Mouse (Mus musculus) lung, postnatal 10 days (tissue): ENCODE measurements around the gene Spc25.

Experiments
- DNase-seq: peaks from one replicate; pipeline ENCODE4 v3.0.0; 2021

The Spc25 gene

DNA sequence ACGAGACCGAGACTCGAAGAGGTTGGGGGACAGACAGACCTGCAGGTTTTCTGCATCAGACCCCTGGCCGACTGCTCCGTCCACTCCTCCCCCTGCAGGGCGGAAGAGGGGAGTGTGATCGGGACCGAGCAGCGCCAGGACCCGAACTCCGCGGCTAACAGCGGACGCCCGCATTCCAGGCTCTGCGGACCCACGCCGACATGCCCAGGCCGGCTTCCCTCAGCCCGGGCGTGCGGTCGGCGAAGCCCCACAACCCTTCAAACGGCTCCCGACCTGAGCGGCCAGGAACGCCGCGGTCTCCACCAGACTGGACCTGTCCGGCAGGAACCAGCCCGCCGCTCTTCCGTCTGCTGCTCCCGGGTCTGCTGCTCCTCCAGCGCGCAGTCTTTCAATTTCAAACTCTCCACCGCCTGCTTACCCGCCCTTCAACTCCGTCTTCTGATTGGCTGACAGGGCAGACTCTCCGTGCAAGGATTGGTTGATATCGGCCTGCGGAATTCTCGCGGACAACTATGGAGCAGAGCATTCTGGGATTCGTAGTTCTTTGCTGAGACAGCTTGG, at the start of gene Spc25:
Gene Spc25 (minus strand): TSS at position 404 of the 561 bp plus-strand sequence.
- DNase-seq: peak; percentile 96

GRCm38 (mm10) chr2:69248221-69248755, 42.3 kb upstream of the Spc25 start:
- DNase-seq: no peak

GRCm38 (mm10) chr2:69247081-69247480, 41.1 kb upstream of the Spc25 start:
- no peak for DNase-seq

GRCm38 (mm10) chr2:69244924-69245323, 38.9 kb upstream of the Spc25 start:
- DNase-seq: peak; percentile 61

DNA sequence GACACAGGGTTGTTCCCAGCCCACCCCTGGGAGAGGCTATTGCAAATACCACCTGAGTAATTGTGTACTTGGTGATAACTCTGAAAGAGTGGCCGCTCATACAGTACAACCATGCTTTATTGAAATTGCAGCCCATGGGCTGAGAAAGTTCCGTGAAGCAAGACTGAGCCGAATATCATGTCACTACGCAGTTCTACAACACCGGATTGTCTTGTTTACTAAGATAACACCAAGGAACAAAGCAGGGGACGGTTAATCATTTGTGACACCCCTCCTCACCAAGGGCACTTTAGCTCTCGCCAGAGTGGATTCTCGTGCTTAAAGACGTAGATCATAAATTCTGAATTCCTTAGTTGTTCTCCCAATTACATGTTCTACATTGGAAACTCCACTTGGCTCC, 33.3 kb upstream of the Spc25 start:
- no peak for DNase-seq

- no peak for DNase-seq
Observed at GRCm38 (mm10) chr2:69234976-69235678, 29.1 kb upstream of the Spc25 start.

DNA sequence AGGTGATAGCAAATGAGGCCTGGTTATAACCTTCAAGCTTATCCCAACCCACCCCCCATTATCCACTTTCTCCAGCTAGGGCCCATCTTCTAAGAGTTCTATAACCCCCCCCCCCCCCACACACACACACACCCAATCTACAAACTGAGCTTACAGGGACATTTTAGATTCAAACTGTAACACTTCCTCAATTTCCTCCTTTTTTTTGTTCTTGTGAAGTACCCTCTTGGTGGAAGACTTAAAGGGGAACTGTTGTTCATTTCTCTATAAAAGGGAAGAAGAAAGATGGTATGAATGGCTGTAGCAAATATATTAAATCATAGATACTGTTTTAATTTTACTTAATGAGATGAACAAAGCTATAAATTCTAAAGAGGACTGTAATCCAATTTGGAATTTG, 26.1 kb upstream of the Spc25 start:
- no peak for DNase-seq

- DNase-seq: no peak
Observed at GRCm38 (mm10) chr2:69230137-69230536, 24.1 kb upstream of the Spc25 start.

- no peak for DNase-seq
Observed at GRCm38 (mm10) chr2:69228635-69229034, 22.6 kb upstream of the Spc25 start.

DNA sequence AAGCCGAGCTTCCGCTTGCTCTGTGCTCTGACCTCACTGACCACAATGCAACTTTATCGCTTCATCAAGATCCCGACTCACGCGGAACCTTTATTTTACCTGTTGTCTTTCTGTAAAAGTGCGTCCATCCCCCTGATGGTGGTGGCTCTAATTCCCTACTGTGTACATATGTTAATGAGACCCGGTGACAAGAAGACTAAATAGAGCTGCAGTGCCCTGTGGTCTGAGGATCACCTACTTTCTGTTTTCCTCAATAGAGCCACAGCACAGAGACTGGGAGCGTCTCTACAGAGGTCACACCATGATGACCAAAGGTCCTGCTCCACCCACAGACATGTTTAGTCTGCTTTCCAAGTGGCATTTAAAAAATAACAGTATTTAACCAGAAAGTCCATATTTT, 20.9 kb upstream of the Spc25 start:
- DNase-seq: no peak

GRCm38 (mm10) chr2:69224724-69225123, 18.7 kb upstream of the Spc25 start:
- DNase-seq: no peak

GRCm38 (mm10) chr2:69222815-69223214, 16.8 kb upstream of the Spc25 start:
- no peak for DNase-seq

GRCm38 (mm10) chr2:69221868-69222416, 15.9 kb upstream of the Spc25 start:
- DNase-seq: no peak

DNA sequence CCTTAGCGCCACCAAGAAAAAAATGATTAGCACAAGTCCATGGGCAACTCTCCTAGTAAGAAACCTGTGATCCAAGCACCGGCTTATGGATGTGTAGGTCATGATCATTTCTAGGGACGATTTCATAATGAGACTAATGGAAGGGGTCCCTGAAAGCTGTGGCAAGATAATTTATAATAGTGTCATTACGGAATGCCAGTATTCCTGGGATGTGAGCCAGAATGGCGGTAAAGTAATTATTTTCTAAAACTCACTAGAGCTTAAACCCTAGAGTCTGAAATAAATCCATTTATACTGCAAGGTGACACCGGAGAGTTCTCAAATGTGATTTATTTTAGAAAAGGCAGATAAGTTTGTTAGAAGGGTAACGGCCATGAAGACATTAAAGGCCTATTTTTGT, 9.2 kb upstream of the Spc25 start:
- DNase-seq: no peak

- no peak for DNase-seq
Observed at GRCm38 (mm10) chr2:69212652-69213051, 6.7 kb upstream of the Spc25 start.

GRCm38 (mm10) chr2:69210773-69211172, 4.8 kb upstream of the Spc25 start, which contains the start of gene G6pc2:
G6pc2 (plus strand) TSS chr2:69211073.
- DNase-seq: no peak

- no peak for DNase-seq
Observed at GRCm38 (mm10) chr2:69209684-69210083, 3.7 kb upstream of the Spc25 start.

DNA sequence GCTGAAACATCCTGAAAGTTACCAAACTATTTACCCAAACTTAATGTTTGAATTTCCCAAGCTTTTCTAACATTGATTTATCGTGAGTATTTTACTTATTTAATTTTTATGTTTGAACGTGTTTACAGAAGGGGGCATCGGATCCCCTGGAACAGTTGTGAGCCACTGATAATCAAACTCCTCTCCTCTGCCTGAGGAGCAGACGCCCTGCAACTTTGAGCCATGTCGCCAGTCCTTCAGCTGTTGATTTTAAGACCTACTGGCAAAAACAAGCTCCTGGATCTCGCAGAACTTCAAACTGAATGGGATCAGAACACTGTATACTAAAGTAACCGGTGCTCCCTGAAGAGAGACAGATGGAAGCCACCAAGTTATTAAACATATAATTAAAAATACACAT, 529 bp upstream of the Spc25 start:
- DNase-seq: no peak

GRCm38 (mm10) chr2:69205185-69205584, 809 bp downstream of the Spc25 start:
- DNase-seq: no peak

GRCm38 (mm10) chr2:69193555-69193954, 12.4 kb downstream of the Spc25 start:
- peak; percentile 30 for DNase-seq

DNA sequence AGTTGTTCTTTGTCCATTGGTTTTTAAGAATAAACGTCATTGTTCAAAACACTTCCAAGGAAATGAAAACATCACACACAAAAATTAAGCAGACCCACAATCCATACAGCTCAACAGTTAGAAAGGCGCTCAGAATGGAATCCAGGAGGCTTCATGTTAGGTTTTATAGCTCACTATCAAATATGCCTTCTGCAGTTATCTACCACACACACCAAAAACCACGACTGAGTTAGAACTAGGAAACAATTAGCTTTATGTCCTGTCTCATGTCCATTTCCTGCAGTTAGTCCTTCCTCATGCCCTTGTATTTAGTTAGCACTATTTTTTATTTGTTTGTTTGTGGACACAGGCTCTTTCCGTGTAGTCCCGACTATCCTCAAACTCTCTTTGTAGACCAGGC, 14.9 kb downstream of the Spc25 start:
- DNase-seq: no peak

- no peak for DNase-seq
Observed at GRCm38 (mm10) chr2:69189222-69189621, 16.8 kb downstream of the Spc25 start.

- DNase-seq: no peak
Observed at GRCm38 (mm10) chr2:69188732-69189131, 17.3 kb downstream of the Spc25 start.

DNA sequence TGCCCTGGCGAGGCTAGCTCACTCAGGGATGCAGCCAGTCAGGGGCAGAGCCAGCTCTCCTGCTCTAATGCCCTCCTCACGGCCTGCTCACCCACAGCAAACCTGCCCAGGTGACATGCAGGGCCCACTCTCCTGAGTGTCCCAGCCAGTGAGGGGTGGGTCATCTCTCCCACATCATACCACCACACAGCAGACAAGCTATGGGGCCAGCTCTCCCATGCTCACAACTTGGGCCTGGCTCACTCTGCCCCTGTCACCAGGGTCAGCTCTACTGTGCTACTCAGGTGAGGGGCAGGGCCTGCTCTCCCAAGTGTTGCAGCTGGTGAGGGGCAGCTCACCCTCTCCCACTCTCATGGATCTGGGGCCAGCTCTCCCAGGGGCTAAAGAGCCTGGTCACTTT, 18.0 kb downstream of the Spc25 start:
- no peak for DNase-seq
